Mouse (Mus musculus) testis, adult 2 months (tissue): ENCODE results near the gene Cryzl2.

Experiments used
- CTCF ChIP-seq: fragments of 200-500 bp; IDR thresholded peaks from 2 replicates; pipeline ENCODE4 v1.5.1; 2012; ENCODE audit warnings: low read depth, mild to moderate bottlenecking, inconsistent platforms, low read length, moderate library complexity; ENCODE audit not compliant: control insufficient read depth, insufficient read depth, insufficient replicate concordance
- POLR2A ChIP-seq: fragments of 200-500 bp; IDR thresholded peaks from 2 replicates; pipeline ENCODE4 v1.6.1; 2012; ENCODE audit warnings: low read depth, mild to moderate bottlenecking, inconsistent platforms, low read length, moderate library complexity; ENCODE audit not compliant: control insufficient read depth

DNA sequence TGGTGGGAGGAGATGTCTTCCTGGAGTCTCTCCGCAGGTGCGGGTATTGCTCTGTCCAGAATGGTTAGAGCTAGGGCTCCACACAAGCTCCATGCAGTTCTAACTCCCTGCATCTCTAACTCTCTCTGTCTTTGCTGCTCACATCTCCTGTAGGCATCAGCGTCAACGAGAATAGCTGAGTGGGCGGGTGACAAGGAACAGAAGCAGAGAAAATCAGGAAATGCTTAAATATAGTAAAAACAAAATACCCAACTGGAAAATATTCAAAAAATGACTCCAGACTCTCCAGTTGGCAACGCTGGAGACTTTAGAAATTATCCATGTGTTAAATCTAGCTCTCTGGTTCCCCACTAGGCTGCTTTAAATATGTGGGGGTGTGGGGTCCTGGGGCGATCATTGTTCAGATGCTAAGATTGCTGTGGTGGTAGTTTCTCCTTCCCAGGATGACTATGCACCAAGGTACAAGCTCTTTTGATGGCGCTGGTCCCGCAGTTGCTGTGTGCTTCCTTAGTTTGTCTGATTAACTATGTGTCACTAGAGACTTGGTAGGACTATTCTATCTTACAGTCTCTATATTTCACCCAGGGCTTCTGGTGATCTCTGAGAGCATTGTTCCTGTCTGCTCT, 12.5 kb downstream of the Cryzl2 start:
- TF ChIP-seq CTCF: no peak
- TF ChIP-seq POLR2A: no peak
